Mouse (Mus musculus) embryo, embryonic 10 days (tissue): Measurements from ENCODE around the gene Pik3c2g.
A peak's percentile ranks its signal among the peaks of the same experiment; 100 is the strongest.

Experiments
- DNase-seq: peaks from one replicate; pipeline ENCODE4 v3.0.0-alpha.2; 2015; ENCODE audit warnings: low spot score

Pik3c2g gene

DNA sequence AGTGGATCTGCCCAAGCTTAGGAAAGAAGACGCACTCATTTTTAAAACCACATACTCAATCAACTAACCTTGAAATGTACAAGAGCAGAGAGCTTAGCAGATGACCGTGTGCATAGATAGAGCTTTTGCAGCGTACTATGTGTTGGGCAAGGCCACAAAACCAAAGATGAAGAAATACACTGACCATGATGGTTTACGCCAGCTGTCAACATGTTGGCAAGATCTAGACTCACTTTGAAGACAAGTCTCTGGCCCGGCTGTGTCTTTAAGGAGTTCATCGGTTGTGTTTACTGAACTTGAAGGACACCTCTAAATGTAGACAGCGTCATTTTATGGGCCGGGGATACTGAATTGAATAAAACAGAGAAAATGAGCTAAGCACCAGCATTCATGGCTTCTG is 254.3 kb downstream of the Pik3c2g start:
- DNase-seq: no peak

DNA sequence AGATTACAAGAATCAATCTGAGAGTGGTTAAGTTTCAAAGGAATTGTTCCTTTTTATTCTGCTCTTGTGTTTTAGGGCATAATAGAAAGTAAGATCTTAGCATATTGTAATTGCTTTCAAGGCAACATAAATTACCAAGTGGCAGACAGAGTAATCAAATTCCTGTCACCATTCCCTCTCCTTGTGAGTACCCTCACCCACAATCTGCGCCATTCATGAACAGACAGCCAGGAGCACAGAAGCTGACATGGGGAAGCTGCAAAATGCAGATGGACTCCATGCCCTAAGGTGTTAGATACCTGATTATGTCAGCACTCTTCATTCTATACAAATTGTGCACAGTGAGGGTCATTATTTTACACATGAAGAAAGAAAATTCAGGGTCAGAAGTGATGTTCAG is 255.6 kb downstream of the Pik3c2g start:
- no peak for DNase-seq

DNA sequence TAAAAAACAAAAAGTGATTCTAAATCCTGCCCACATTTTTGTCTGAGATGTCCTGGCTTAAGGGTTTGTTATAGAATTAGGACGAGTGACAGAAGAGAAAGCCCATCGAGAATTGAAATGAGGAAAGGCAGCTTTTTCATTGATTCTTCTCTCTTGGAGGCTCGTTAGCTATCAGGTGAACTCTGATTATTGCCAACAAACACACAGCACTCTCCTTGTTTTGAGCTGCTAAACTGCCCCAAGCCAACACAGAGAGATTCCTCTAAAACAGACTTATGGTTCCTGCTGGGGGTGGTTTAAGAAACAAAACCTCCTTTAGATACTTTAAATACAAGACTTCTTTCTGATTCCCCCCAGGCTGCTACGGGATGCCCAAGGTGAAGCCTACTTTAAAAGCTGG is 256.5 kb downstream of the Pik3c2g start:
- DNase-seq: no peak

DNA sequence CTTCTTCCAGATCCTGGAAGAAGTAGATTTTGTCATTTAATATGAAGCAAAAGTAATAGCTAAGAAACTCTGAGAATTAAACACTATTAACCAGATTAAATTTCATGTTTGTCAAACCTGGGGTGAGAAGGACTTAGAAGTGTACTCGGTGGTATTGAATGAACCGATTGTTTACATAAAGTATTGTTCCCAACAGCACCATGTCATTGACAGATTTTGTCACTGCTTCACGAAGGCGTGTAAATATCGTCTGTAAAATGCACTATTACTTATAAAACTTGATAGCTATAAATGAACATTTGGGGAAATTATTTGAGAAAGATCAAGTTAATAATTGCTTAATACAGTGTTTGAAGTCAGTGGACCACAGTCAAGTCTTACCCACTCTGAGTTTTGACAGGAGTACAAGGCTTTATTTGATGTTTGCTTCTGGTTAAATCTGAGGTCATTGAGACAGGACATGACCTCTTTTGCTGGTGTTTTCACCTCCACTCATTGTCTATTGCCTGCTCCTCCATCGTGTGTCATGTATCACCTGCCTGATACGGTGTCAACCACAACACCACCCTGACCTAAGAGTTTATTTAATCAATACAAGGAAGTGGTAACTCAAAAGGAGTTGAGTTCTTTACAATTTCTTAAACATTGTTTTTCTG is 260.0 kb downstream of the Pik3c2g start:
- DNase-seq: no peak

DNA sequence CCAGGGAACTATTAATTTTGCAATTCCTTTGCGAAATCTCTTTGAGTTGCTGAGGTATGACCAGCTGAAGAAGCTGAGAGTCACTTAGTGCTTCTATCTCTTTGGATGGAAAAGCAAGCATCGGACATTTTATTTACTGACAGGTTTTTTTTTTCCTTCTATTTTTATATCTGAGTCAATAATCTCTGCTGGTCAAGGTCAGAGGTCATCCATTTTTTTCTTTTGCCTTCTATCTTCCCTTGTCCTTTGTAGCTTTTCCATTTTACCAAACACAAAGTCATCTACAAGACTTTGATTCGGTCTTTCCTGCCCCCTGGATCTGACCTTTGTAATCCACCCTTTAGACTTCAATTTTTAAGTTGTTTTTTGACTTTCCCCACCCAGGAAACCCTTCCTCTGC is 262.9 kb downstream of the Pik3c2g start:
- no peak for DNase-seq

DNA sequence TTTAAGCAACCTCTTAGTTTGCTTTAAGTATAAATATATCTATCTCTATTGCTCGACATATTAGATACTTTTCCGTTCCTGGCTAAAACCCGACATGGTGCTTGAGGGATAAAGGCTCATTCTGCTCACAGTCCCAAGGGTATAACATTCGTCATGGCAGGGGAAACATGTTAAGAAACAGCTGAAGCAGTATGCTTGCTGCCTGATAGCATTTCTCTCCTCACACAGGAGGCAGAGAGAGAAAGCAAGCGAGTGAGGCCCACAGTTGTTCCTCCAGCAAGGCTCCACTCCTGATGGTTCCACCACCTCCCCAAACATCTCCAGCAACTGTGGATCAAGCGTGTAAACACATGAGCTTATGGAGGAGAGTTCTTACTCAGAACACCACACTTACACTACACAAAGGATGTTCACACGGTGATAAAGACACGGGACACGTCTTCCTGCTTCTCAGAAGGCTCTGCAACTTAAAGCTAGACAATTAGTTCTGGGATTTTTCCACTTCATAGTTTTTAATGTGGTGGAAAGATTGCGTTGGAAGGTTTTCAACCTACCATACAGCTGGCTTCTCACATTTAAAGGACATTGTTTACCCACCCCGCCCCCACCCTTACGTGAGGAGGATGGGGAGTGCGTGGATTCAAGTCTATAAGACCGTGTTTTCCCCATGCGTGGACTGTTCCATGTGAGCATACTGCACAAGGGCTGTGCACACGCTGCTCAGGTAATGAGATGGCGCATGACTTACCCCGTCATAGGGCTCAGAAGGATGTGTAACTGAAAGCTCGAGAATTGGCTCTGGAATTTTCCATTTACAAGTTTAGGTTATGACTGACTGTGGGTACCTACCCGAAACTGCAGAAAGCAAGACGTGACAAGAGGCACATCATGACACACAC is 264.9 kb downstream of the Pik3c2g start:
- no peak for DNase-seq

DNA sequence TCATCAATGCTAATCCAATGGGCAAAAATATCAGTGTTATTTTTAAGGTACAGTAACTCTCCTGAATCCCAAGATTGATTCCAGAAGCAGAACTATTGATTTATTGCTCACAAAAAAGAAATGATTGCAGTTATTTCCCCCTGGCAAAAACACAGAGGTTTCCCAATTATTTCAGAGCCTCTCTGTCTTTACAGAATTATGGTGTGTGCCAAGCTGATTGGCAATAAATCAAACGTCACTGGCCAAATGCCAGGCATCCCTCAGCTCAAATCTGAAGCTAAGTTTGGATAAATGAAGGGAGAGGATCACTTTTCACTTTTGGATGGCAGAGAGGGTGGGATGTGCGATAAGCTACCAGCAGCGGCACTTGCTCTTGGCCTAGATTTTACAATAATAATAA is 265.8 kb downstream of the Pik3c2g start:
- DNase-seq: no peak

DNA sequence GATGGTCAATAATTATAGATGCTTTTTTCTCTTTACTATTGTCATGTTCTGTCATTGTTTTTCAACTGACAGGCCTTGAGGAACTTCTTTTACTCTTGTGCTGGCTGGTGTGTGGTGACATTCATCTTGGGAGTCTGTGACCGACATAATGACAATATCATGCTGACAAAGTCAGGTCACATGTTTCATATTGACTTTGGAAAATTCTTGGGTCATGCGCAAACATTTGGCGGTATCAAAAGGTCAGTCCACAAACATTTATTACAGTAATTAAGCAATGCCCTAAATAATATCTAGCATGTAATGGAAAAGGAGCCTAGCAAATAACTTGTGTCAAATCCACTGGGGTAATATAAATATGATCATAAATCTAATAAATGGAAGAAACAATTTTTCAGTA is 273.1 kb downstream of the Pik3c2g start:
- no peak for DNase-seq

DNA sequence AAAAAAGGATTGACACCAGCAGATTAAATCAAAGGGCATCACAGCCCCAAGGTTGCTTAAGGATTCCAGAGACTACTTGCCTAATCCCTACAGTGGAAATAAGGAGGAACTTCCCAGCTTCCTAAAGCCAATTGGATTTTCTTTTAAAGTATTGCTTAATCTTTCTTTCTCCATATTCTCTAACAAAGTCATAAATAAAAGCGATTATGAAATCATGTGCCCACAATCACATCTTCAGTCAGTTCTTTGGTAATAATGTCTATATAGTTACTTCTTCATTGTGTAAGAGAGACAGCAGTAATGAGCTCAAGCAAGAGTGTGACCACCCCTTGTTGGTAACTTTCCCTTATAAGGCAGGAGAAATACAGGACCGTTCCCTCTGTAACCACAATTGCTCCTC is 274.5 kb downstream of the Pik3c2g start:
- DNase-seq: no peak

DNA sequence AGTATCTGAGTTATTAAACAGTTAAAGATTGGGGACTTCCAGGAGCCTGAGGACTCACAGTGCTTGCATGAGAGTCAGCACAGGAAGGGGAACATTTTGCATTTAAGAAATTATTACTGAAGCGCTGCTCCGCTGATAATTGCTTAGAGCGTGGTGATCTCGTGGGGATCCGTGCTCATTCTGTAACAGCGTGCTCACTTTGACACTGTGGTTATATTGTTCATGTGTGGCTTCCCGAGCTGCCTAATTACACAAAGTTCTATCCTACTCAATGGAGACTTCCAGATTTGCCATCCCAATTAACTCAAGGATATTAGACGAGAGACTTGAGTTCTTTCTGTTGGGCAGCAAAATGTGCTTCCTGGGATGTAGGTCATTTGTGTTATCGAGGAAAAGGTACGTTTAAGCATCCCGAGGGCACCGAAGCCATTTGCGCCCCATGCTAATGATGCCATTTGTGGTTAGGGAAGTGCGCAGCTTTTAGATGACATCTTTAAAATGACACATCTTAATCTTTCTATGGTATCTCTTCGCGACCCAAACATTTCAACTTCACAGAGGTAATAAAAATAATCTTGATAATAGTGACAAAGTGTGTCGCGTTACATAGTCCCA is 278.1 kb downstream of the Pik3c2g start:
- DNase-seq: no peak

DNA sequence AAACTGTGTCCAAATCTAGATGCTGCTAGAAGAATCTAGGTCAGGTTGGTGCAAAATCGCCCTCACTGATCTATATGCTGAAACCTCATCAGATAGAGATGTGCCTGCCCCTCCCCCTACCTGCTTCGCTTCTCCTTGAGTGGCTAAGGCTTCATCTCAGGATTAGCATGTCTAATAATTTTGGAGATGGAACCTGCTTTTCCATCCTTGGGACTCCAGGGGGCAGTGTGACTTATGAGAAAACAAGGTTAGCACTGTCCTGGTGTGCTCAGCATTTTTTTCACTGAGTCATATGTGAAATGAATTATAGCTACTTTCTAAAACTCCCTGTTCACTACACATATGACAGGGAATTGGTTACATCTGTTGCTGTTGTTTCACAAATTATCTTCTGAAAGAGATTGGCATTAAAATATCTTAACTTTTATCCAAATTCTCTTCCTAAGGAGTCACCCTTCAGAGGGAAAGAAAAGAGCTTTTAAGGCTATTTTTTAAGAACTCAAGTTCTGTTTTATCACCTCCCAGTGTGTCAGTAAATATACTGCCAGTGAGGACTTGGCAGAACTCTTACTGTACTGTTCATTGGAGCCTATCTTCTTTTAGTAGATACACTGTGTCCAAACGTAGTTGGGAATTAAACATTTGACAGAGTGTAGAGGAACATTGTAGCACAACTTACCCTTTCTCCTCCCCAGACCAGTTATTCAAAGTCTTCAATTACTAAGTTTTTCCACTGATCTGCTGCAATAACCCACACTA is 287.6 kb downstream of the Pik3c2g start:
- DNase-seq: peak; percentile 51

DNA sequence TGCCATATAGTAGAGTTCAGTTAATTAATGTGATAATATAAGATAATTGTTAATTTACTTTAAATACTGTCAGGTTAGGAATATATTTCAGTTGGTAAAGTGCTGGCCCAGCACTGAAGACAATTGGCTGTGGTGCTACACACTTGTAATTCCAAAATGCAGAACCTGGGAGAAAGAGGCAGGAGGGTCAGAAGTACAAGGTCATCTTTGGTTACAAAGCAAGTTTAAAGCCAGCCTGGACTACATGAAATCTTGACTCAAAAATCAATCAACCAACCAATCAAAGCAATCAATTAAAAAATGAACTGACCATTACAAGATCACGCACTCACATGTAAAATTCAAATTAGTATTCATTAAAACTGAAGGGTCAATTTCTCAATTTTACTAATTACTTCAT is 289.7 kb downstream of the Pik3c2g start:
- DNase-seq: no peak

DNA sequence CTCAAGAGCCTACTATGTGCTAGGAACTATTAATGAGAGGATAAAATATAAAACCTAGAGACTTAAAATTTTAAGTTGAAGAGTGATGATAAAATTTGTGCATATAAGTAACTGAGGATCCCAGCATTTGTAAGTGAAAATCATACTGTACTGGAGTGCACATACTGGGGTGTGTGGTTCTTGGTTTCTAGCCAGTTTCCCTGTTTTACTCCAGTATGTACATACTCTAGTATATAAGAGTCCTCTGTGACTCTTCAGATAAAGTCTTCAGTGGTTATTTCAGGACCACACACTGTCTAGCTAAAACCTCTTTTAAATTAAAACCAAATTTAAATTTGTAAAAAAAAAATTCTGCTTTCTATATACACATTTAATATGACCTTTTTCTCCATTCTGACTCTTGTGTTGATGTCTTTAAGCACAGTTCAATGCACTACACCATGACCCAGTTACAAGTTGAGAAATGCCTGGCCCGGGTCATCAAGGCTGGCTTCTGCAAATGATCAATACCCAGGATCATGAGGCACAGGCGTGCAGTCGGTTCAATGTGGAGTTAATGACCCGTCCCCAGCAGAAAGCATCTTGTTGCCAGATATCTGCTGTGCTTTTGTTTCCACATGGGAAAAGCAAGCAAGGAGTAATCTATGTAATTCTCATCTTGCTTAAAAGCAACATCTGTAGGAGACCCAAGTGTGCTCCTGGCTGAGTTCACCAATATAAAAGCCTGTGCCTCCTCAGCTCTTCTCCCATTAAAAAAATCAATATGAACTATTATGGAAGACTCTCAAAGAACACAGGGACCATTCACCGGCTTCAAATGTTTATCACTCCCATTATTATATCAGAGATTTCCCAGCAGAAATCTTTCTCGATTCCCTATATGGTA is 290.7 kb downstream of the Pik3c2g start:
- DNase-seq: no peak

DNA sequence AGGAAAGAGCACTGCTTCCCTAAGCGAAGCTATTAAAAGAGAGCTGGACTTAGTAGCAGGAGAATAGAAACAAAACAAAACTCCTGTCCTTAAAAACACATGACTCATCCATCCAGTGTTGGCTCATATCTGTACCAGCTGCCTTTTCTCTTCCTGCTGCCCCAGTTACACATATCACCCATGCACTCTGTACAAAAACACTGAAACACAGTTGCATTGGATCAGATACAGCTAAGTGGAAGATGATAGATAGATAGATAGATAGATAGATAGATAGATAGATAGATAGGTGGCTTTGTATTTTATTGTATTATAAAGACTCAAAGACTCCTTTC is 291.3 kb downstream of the Pik3c2g start:
- DNase-seq: no peak

DNA sequence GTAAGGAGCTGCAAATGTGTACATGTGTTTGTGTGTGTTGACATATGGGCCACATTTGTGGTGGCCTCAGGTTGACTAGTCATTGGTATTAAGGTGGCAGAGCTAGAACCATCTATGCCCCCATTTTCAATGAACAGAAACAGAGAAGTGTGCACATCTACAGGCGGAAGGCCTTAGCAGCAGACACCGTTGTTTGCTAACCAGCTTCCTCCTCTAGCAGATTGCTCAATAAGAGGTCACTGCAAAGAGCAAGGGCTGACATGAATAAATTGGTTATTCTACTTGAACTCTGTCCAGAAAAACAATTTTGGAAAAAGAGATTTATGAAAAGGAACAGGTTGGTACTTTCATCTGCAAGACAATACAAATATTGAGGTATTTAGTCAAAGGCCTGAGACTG is 295.1 kb downstream of the Pik3c2g start:
- DNase-seq: no peak

DNA sequence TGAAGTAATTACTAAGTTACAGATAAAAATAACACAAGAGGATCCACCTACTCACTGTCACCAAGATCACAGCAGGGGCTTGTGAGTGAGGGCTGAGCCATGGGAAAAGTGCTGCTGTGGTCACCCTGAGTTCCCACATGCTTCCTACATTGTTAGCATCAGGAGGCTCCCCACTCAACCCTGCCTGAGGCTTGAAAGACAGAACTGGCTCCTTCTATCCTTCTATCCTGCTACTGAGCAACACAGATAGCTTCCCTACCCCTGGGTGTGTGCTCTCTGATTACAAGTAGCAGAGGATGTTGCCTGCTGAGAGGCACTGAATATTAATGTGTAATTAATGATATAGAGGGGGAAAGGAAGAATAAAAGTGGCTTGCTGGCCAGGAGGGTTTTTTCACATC is 300.2 kb downstream of the Pik3c2g start:
- no peak for DNase-seq

DNA sequence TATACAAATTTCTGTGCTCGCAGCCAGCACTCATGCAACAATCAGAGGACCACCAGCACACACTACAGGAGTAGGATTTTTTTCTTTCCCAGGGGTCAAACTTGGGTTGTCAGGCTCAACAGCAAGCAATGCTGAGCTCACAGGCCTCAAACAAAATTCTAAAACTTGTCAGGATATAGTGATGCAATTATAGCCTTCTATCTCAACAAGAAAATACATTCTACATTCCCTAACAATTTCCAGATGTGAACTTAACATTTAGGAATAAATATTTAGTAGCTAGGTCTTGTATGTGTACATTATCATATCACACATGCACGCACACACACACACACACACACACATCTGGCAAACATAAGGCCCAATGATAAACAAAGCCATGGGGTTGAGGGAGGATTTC is 308.6 kb downstream of the Pik3c2g start:
- no peak for DNase-seq

DNA sequence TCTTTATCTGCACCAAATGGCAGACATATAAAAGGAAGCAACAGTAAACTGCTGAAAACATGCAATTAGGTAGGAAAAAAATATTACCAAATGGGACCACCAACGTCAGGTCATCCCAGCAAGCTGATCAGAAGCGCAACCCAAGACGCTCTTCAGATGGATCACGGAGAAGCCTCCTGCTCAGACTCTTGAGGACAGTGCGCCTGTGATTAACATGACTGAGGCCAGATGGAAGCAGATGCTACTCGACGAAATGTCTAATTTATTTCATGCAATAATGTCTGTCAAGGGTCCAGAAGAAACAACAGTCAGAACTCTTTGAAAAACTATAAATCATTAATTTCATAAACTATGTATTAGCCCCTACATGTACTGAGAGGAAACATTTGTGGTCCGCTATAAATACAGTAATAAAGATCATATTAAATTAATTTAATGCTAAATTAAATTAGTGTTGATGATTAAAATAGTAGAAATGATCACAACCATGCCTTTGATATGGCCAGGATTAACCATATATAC is 312.7 kb downstream of the Pik3c2g start:
- DNase-seq: no peak

DNA sequence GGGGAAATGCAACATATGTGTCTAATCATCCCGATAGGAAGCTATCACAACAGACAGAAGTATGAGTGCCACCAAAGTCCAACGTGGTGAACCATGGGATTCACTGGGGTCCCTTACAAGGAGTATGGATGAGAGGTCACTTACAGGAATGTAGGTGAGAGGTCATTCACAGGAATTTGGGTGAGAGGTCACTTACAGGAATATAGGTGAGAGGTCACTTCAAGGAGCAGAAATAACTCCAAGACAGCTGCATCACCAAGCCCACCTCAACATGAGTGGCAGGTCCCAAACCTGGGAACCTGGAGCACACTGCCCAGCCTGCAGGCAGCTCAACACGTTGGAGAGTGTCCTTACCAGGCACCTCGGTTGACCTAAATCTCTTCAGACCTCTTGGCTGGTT is 314.8 kb downstream of the Pik3c2g start:
- no peak for DNase-seq

DNA sequence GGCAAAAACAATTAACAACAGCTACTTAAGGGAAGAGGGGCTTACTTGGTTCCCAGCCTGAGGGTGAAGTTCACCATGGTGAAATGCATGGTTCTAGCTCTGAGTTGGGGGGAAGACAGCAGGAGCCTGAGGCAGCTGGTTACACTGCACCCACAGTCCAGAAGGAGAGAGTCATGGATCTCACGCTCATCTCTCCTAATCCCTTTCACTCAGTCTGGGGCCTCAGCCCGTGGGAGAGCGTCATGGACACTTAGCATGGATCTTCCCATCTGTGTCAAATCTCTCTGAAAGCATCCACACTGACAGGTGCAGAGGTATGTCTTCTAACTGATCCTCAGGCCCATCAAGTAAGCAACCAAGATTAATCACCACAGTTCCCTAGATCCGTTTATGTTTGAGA is 320.1 kb downstream of the Pik3c2g start:
- DNase-seq: no peak

DNA sequence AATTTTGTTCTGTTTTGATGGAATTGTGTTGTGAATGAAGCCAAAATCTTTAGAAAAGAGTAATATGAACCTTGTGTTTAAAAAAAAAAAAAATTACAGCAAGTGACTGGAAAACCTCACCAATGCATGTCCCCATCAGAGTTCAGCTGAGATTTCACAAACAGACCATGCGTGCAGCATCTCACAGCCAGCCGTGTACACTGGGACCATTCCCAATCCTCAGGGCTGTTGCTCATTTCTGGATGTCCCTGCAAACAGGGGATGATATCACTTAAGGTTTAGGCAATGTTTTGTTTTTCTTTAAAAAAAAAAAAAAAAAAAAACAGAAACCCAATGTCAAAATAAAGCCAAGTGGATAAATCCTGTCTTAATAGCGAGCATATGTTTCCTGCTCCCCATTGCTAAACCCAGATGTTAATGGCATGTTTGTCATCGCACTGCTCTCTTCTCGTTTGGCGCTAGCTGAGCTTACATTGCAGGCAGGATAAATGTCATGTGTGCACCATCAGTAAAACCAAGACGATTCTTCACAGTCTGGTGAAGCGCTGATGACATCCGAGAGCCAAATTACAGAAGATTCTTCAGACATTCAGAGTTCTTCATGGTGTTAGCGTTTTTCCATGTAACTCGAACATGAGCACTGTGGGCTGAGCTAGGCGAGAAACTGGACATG is 322.1 kb downstream of the Pik3c2g start:
- peak; percentile 39 for DNase-seq
